Mouse (Mus musculus) heart, postnatal 0 days (tissue): ENCODE results near the gene Nt5dc3.

Source experiments
- CTCF ChIP-seq: IDR thresholded peaks from 2 replicates; pipeline ENCODE4 v1.5.1; 2016; ENCODE audit warnings: antibody characterized with exemption, control low read depth, low read depth
- EP300 ChIP-seq: IDR thresholded peaks from 2 replicates; pipeline ENCODE4 v1.6.1; 2016; ENCODE audit warnings: antibody characterized with exemption, low read depth

- no peak for TF ChIP-seq CTCF
- TF ChIP-seq EP300 = no peak
These were observed 47.3 kb upstream of the Nt5dc3 start for GRCm38 (mm10) chr10:86731500-86731863.
